In genomic region chr4:139386869-139387319, GRCm38 (mm10) we compare ENCODE assay signal across 8 mouse cellular contexts. TPM values are rescaled to one million over a fixed set of nuclear protein-coding genes. Genes with fewer than 3 reads are reported as not detected.
DNase-seq lines count a peak whose midpoint lies in the region; ATAC-seq lines count a peak whose summit lies in the region.

No protein-coding gene starts in this region.

- ATAC-seq in heart, embryonic 15.5 days (replicated peaks; ENCODE audit: insufficient number of reproducible peaks, insufficient read depth, low FRiP score, low read depth): peak; percentile 50; the same call in 1 of the 2 replicates
- peak; percentile 94 for ATAC-seq in lung, embryonic 16.5 days (ENCODE audit: low read depth)

- H3K36me3 ChIP-seq in heart, embryonic 10.5 days: peaks cover 33% of the 10 kb centered on the region
- peaks cover 10% of the 10 kb centered on the region for H3K36me3 ChIP-seq in heart, embryonic 15.5 days
- peaks cover 4% of the 10 kb centered on the region; the same call in 1 of the 2 replicates for H3K36me3 ChIP-seq in lung, embryonic 16.5 days (ENCODE audit: control insufficient read depth, insufficient read depth, low read length)

- H3K9me3 ChIP-seq in heart, embryonic 10.5 days: no peaks in the 10 kb centered on the region
- H3K9me3 ChIP-seq in heart, embryonic 15.5 days (replicated peaks): no peaks in the 10 kb centered on the region
- no peaks in the 10 kb centered on the region for H3K9me3 ChIP-seq in lung, embryonic 16.5 days (ENCODE audit: control insufficient read depth, low read length)

- no peaks in the 10 kb centered on the region for H3K27me3 ChIP-seq in heart, embryonic 10.5 days (ENCODE audit: insufficient read depth, poor library complexity, severe bottlenecking)
- H3K27me3 ChIP-seq in heart, embryonic 15.5 days: no peaks in the 10 kb centered on the region
- no peaks in the 10 kb centered on the region for H3K27me3 ChIP-seq in lung, embryonic 16.5 days (ENCODE audit: control insufficient read depth, insufficient read depth, low read depth, low read length)

- H3K4me2 ChIP-seq in heart, embryonic 15.5 days: no peak overlapping the region
- H3K4me2 ChIP-seq in lung, embryonic 16.5 days (ENCODE audit: low read depth, low read length): peak overlapping the region; percentile 47

- WGBS in heart, embryonic 10.5 days: 56% methylated on average over 6 of the region's 6 CpGs
- 42% methylated on average over 6 of the region's 6 CpGs for WGBS in heart, embryonic 15.5 days
- WGBS in lung, embryonic 16.5 days: 2% methylated on average over 6 of the region's 6 CpGs

- H3K9ac ChIP-seq in heart, embryonic 15.5 days: no peak overlapping the region
- no peak overlapping the region for H3K9ac ChIP-seq in lung, embryonic 16.5 days (ENCODE audit: low read length)

- no peak overlapping the region for H3K4me3 ChIP-seq in heart, embryonic 10.5 days
- no peak overlapping the region for H3K4me3 ChIP-seq in heart, embryonic 15.5 days
- no peak overlapping the region; the same call in 1 of the 2 replicates for H3K4me3 ChIP-seq in lung, embryonic 16.5 days (ENCODE audit: low read length)

- H3K4me1 ChIP-seq in heart, embryonic 10.5 days: peaks cover 44% of the 10 kb centered on the region
- peaks cover 49% of the 10 kb centered on the region for H3K4me1 ChIP-seq in heart, embryonic 15.5 days (replicated peaks)
- peaks cover 36% of the 10 kb centered on the region for H3K4me1 ChIP-seq in lung, embryonic 16.5 days (replicated peaks; ENCODE audit: control insufficient read depth, insufficient read depth, low read length)

- H3K27ac ChIP-seq in heart, embryonic 10.5 days: no peak overlapping the region
- peak overlapping the region; percentile 6; the same call in 1 of the 2 replicates for H3K27ac ChIP-seq in heart, embryonic 15.5 days
- peak overlapping the region; percentile 70 for H3K27ac ChIP-seq in lung, embryonic 16.5 days (ENCODE audit: low read length)

- DNase-seq in heart, adult 11 months: peak; percentile 93
- no peak for DNase-seq in heart, embryonic 10.5 days (ENCODE audit: low spot score)
- peak; percentile 22 for DNase-seq in Muller cell, postnatal 12 days (ENCODE audit: inconsistent ontology term)
- DNase-seq in retina, embryonic 14.5 days (ENCODE audit: low spot score): no peak
- DNase-seq in right cerebral cortex, adult 2 months (ENCODE audit: low spot score in 2 of 2): no peak
- no peak for DNase-seq in cerebellum, postnatal 4 days (ENCODE audit: low spot score in 2 of 2)

RNA-seq across cellular contexts. Expression of gene Ubr4, which starts 34.5 kb away (rescaled TPM):
- 61.1 and 75.4 TPM in 2 replicates for polyA plus RNA-seq in heart, embryonic 10.5 days (2016; fragmentation: Nextera tagmentation; extraction: Ambion mirVana)
- 49.1 and 65.6 TPM in 2 replicates for polyA plus RNA-seq in heart, embryonic 15.5 days (2015; fragmentation: Nextera tagmentation; extraction: Ambion mirVana)
- polyA plus RNA-seq in lung, embryonic 16.5 days (2015; fragmentation: Nextera tagmentation; extraction: Ambion mirVana): 57.7 and 59.4 TPM in 2 replicates

RNA-seq across cellular contexts. Expression of gene Emc1, which starts 34.5 kb away (rescaled TPM):
- polyA plus RNA-seq in heart, embryonic 10.5 days (2016; fragmentation: Nextera tagmentation; extraction: Ambion mirVana): 37.9 and 56.6 TPM in 2 replicates
- 35.4 and 40.1 TPM in 2 replicates for polyA plus RNA-seq in heart, embryonic 15.5 days (2015; fragmentation: Nextera tagmentation; extraction: Ambion mirVana)
- polyA plus RNA-seq in lung, embryonic 16.5 days (2015; fragmentation: Nextera tagmentation; extraction: Ambion mirVana): 32.9 and 33.5 TPM in 2 replicates

RNA-seq across cellular contexts. Expression of gene Mrto4, which starts 34.5 kb away (rescaled TPM):
- polyA plus RNA-seq in heart, embryonic 10.5 days (2016; fragmentation: Nextera tagmentation; extraction: Ambion mirVana): 115 and 161 TPM in 2 replicates
- polyA plus RNA-seq in heart, embryonic 15.5 days (2015; fragmentation: Nextera tagmentation; extraction: Ambion mirVana): 59.4 and 78.8 TPM in 2 replicates
- 89.6 and 89.8 TPM in 2 replicates for polyA plus RNA-seq in lung, embryonic 16.5 days (2015; fragmentation: Nextera tagmentation; extraction: Ambion mirVana)

Comparison
In these comparisons a context has a peak if more than half of its experiments do, and no peak if none do; other contexts are left out.
1. DNase-seq: peak in heart, adult 11 months (single experiment) and Muller cell, postnatal 12 days (single experiment); none in heart, embryonic 10.5 days (single experiment), retina, embryonic 14.5 days (single experiment), right cerebral cortex, adult 2 months (0 of 2) and cerebellum, postnatal 4 days (0 of 2).